In genomic region chr8:107449655-107450054, GRCm38 (mm10) we compare ENCODE assay signal across 17 mouse cellular contexts. TPM values are rescaled to one million over a fixed set of nuclear protein-coding genes. Genes with fewer than 3 reads are reported as not detected.
A peak's percentile ranks its signal among the peaks of the same experiment; 100 is the strongest.
DNase-seq lines count a peak whose midpoint lies in the region; ATAC-seq and TF ChIP-seq lines count a peak whose summit lies in the region.
"Had no signal": no experiment of that assay in that cellular context is flagged by ENCODE, and none has a peak within 500 bp of the region (broad histone marks: within the 10 kb centered on the region; RNA-seq: fewer than 3 reads in every experiment).

No protein-coding gene starts in this region.

- TF ChIP-seq EP300 in ES-Bruce4 (IDR thresholded peaks at IDR 0.05; ENCODE audit: insufficient read depth, low read depth, low read length), result no peak

- DNase-seq in kidney, adult 2 months, result no peak
- DNase-seq in kidney, postnatal 25 days, result no peak
- DNase-seq in 416B (ENCODE audit: low read depth), result peak; percentile 25
- no peak for DNase-seq in urinary bladder, postnatal 36 days (ENCODE audit: low spot score in 2 of 2)
- DNase-seq in layer of hippocampus, postnatal 14 days (ENCODE audit: low spot score in 2 of 2), result no peak
- no peak for DNase-seq in layer of hippocampus, adult 9-10 months (ENCODE audit: low spot score)
- DNase-seq: adrenal gland, postnatal 14 days; cerebellum, adult 11-12 months; gastrocnemius, postnatal 14 days; heart, postnatal 10 days; lung, postnatal 10 days; thymus, adult 2 months had no signal

- no peak overlapping the region for H3K4me3 ChIP-seq in kidney, adult 2 months (ENCODE audit: insufficient read depth, low read depth, low read length)
- H3K4me3 ChIP-seq in ES-Bruce4 (ENCODE audit: low read depth, low read length), result 0 out of 2 replicates have a peak overlapping the region, but pooled peaks have one; percentile 23
- H3K4me3 ChIP-seq: forebrain, embryonic 10.5 days; hindbrain, embryonic 13.5 days; neural tube, embryonic 15.5 days had no signal

- 51% methylated on average over 6 of the region's 6 CpGs for WGBS in kidney, adult 2 months

- H3K27me3 ChIP-seq in kidney, adult 2 months (replicated peaks; ENCODE audit: control insufficient read depth, insufficient read depth, low read length), result no peaks in the 10 kb centered on the region
- H3K27me3 ChIP-seq in ES-Bruce4 (ENCODE audit: control insufficient read depth, insufficient read depth, low read length, poor library complexity, severe bottlenecking), result no peaks in the 10 kb centered on the region
- H3K27me3 ChIP-seq: hindbrain, embryonic 13.5 days; neural tube, embryonic 15.5 days had no signal

- TF ChIP-seq CTCF in kidney, adult 2 months (conservative IDR thresholded peaks at IDR 0.05; ENCODE audit: insufficient read depth, insufficient read length, low read depth, low read length), result no peak
- no peak for TF ChIP-seq CTCF in ES-Bruce4 (IDR thresholded peaks at IDR 0.05; ENCODE audit: low read depth, low read length)

- peak overlapping the region; percentile 9; the same call in 1 of the 2 replicates for H3K9ac ChIP-seq in ES-Bruce4 (ENCODE audit: low read depth, poor library complexity, severe bottlenecking)
- H3K9ac ChIP-seq: hindbrain, embryonic 13.5 days; neural tube, embryonic 15.5 days had no signal

- H3K9me3 ChIP-seq in ES-Bruce4 (replicated peaks; ENCODE audit: control insufficient read depth, insufficient read depth, low read length, poor library complexity, severe bottlenecking), result no peaks in the 10 kb centered on the region
- H3K9me3 ChIP-seq: forebrain, embryonic 10.5 days; hindbrain, embryonic 13.5 days; neural tube, embryonic 15.5 days had no signal

- H3K27ac ChIP-seq in kidney, adult 2 months (ENCODE audit: insufficient read depth, low read depth, low read length), result peak overlapping the region; percentile 24; the same call in 1 of the 2 replicates
- peak overlapping the region; percentile 97 for H3K27ac ChIP-seq in ES-Bruce4 (ENCODE audit: insufficient read depth, low read length)
- H3K27ac ChIP-seq: hindbrain, embryonic 13.5 days; neural tube, embryonic 15.5 days had no signal

- H3K36me3 ChIP-seq in kidney, adult 2 months (ENCODE audit: control insufficient read depth, insufficient read depth, low read length), result no peaks in the 10 kb centered on the region
- no peaks in the 10 kb centered on the region for H3K36me3 ChIP-seq in ES-Bruce4 (ENCODE audit: control insufficient read depth, insufficient read depth, low read length, poor library complexity, severe bottlenecking)

- peak; percentile 60 for ATAC-seq in inflammation-experienced regulatory T-cells, adult 6 months

- TF ChIP-seq POLR2A in kidney, adult 2 months (IDR thresholded peaks at IDR 0.05; ENCODE audit: low read depth, low read length), result no peak
- TF ChIP-seq POLR2A in ES-Bruce4 (IDR thresholded peaks at IDR 0.05; ENCODE audit: insufficient read depth, low read length), result no peak

- H3K4me1 ChIP-seq in kidney, adult 2 months (ENCODE audit: control insufficient read depth, insufficient read depth, low read length), result peaks cover 18% of the 10 kb centered on the region; the same call in 1 of the 2 replicates
- no peaks in the 10 kb centered on the region for H3K4me1 ChIP-seq in ES-Bruce4 (ENCODE audit: control insufficient read depth, insufficient read depth, low read length)
- H3K4me1 ChIP-seq: hindbrain, embryonic 13.5 days; neural tube, embryonic 15.5 days had no signal

RNA-seq across cellular contexts. Expression of gene Wwp2, which starts 13.5 kb away (rescaled TPM):
- 44.0 and 46.3 TPM in 2 replicates for polyA plus RNA-seq in kidney, adult 2 months (2012; rRNA removed)
- polyA plus RNA-seq in ES-Bruce4 (2011; ENCODE audit: insufficient read depth, insufficient read length, low read depth, missing spikeins), result 46.0 and 48.7 TPM in 2 replicates
- polyA plus RNA-seq in inflammation-experienced regulatory T-cells, adult 6 months (2017; shearing (Covaris generic)), result 100 to 1,000 TPM in 2 of 3 experiments, 10 to 100 TPM in 1; 95.1 to 126 (median 115) TPM
- total RNA-seq in layer of hippocampus, postnatal 14 days (2021), result 10 to 100 TPM; 37.1 to 38.8 TPM

RNA-seq across cellular contexts. Expression of gene Nob1, which starts 24.8 kb away (rescaled TPM):
- polyA plus RNA-seq in kidney, adult 2 months (2012; rRNA removed), result 23.1 and 25.6 TPM in 2 replicates
- polyA plus RNA-seq in ES-Bruce4 (2011; ENCODE audit: insufficient read depth, insufficient read length, low read depth, missing spikeins), result 61.3 and 68.4 TPM in 2 replicates
- 10 to 100 TPM; 46.3 to 77.0 (median 59.8) TPM for polyA plus RNA-seq in inflammation-experienced regulatory T-cells, adult 6 months (2017; shearing (Covaris generic))
- 10 to 100 TPM; 33.3 to 38.3 TPM for total RNA-seq in layer of hippocampus, postnatal 14 days (2021)

RNA-seq across cellular contexts. Expression of gene Nqo1, which starts 46.6 kb away (rescaled TPM):
- 41.0 and 42.9 TPM in 2 replicates for polyA plus RNA-seq in kidney, adult 2 months (2012; rRNA removed)
- 20.2 and 20.5 TPM in 2 replicates for polyA plus RNA-seq in ES-Bruce4 (2011; ENCODE audit: insufficient read depth, insufficient read length, low read depth, missing spikeins)
- polyA plus RNA-seq in inflammation-experienced regulatory T-cells, adult 6 months (2017; shearing (Covaris generic)), result 1 to 10 TPM in 1 of 3 experiments, under 1 TPM in 2; 0.50 to 5.3 (median 0.94) TPM
- total RNA-seq in layer of hippocampus, postnatal 14 days (2021), result 1 to 10 TPM; 4.3 to 4.4 TPM
